Mouse (Mus musculus): ENCODE data around the gene Cdsn. TPM values are rescaled to one million over a fixed set of nuclear protein-coding genes. Genes with fewer than 3 reads are reported as not detected.

Gene Cdsn
- polyA plus RNA-seq, 1 experiment from 2014 or later = 0.17 TPM

DNA sequence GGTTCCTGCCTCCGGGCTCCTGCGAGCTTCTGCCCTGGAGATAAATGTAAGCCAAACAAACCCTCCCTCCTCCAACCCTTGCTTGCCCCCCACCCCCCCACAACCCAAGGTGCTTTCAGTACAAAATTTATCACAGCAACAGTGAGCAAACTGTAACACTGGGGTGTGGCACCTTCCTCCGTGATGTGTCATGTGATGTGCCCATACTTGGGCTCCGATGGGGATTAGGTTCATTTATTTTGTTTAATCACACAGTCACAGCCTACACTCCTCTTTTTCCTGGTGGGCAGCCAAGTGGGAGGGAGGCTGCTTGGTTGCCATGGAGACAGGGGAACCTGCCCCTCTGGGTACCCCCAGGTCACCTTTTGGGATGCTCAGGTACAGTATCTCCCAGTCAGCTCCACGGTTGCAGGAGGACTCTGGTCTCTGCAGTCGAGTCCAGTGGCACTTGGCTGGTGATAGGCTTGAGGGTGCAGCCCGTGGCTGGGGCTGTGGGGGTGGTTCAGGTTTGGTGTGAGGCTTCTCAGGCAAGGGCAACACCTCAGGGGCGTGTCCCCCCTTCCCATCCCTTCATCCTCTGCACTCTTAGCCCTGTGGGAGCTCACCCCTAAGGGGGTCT lies 49.9 kb downstream of the Cdsn start:
- Histone ChIP-seq H3K4me1 (ENCODE audit: control insufficient read depth, insufficient read depth, low read length) (no peaks in the 10 kb centered on the region), H3K4me2 (replicated peaks; ENCODE audit: low read depth, low read length) (no peak overlapping the region), H3K27me3 (ENCODE audit: control insufficient read depth, insufficient read depth, low read length) (no peaks in the 10 kb centered on the region), H3K9me3 (ENCODE audit: control insufficient read depth, low read depth, low read length) (no peaks in the 10 kb centered on the region), H3K27ac (ENCODE audit: low read length) (peak overlapping the region; percentile 62; the same call in 1 of the 2 replicates), H3K4me3 (ENCODE audit: low read depth, low read length) (no peak overlapping the region), H3K9ac (replicated peaks; ENCODE audit: low read depth, low read length) (no peak overlapping the region), H3K36me3 (ENCODE audit: control insufficient read depth, insufficient read depth, low read length) (no peaks in the 10 kb centered on the region)
- peak; percentile 91 for ATAC-seq (ENCODE audit: insufficient number of reproducible peaks, insufficient read depth, low FRiP score, low read depth)
- 26% methylated on average over 8 of the region's 8 CpGs for WGBS

Other genes starting within 250 kb of the Cdsn start
- 0.49 and 0.60 TPM in 2 replicates for gene H2-Q1, start 231.7 kb upstream of the Cdsn start, polyA plus RNA-seq (2014; fragmentation: Nextera tagmentation; extraction: Ambion mirVana)
- gene H2-Q2, start 209.9 kb upstream of the Cdsn start, polyA plus RNA-seq (2014; fragmentation: Nextera tagmentation; extraction: Ambion mirVana) = 2.3 and 3.1 TPM in 2 replicates
- gene H2-Q4, start 172.5 kb upstream of the Cdsn start, polyA plus RNA-seq (2014; fragmentation: Nextera tagmentation; extraction: Ambion mirVana) = 2.1 and 3.3 TPM in 2 replicates
- 0.30 and 0.76 TPM in 2 replicates for gene H2-Q6, start 127.3 kb upstream of the Cdsn start, polyA plus RNA-seq (2014; fragmentation: Nextera tagmentation; extraction: Ambion mirVana)
- 2.6 and 4.6 TPM in 2 replicates for gene H2-Q7, start 113.0 kb upstream of the Cdsn start, polyA plus RNA-seq (2014; fragmentation: Nextera tagmentation; extraction: Ambion mirVana)
- gene H2-Q10, start 82.0 kb upstream of the Cdsn start, polyA plus RNA-seq (2014; fragmentation: Nextera tagmentation; extraction: Ambion mirVana) = 0.71 and 1.1 TPM in 2 replicates
- 0.17 TPM in 1 of 2 replicates, not detected in the other for gene Pou5f1, start 46.1 kb upstream of the Cdsn start, polyA plus RNA-seq (2014; fragmentation: Nextera tagmentation; extraction: Ambion mirVana)
- 87.4 and 90.1 TPM in 2 replicates for gene Tcf19, start 35.3 kb upstream of the Cdsn start, polyA plus RNA-seq (2014; fragmentation: Nextera tagmentation; extraction: Ambion mirVana)
- gene Cchcr1, start 35.0 kb upstream of the Cdsn start, polyA plus RNA-seq (2014; fragmentation: Nextera tagmentation; extraction: Ambion mirVana) = 16.7 and 19.0 TPM in 2 replicates
- 0.81 and 1.1 TPM in 2 replicates for gene Psors1c2, start 18.9 kb upstream of the Cdsn start, polyA plus RNA-seq (2014; fragmentation: Nextera tagmentation; extraction: Ambion mirVana)
- 0.66 TPM in 1 of 2 replicates, not detected in the other for gene 2300002M23Rik, start 15.3 kb downstream of the Cdsn start, polyA plus RNA-seq (2014; fragmentation: Nextera tagmentation; extraction: Ambion mirVana)
- gene Sfta2, start 49.4 kb downstream of the Cdsn start, polyA plus RNA-seq (2014; fragmentation: Nextera tagmentation; extraction: Ambion mirVana) = 20.2 and 25.2 TPM in 2 replicates
- gene Gm9573, start 74.5 kb downstream of the Cdsn start, polyA plus RNA-seq (2014; fragmentation: Nextera tagmentation; extraction: Ambion mirVana) = not detected in 2 replicates
- gene Mucl3, start 91.6 kb downstream of the Cdsn start, polyA plus RNA-seq (2014; fragmentation: Nextera tagmentation; extraction: Ambion mirVana) = 13.2 and 13.4 TPM in 2 replicates
- 14.0 and 18.7 TPM in 2 replicates for gene Vars2, start 115.5 kb downstream of the Cdsn start, polyA plus RNA-seq (2014; fragmentation: Nextera tagmentation; extraction: Ambion mirVana)
- 40.1 and 42.7 TPM in 2 replicates for gene Gtf2h4, start 121.6 kb downstream of the Cdsn start, polyA plus RNA-seq (2014; fragmentation: Nextera tagmentation; extraction: Ambion mirVana)
- 50.4 and 50.6 TPM in 2 replicates for gene Ddr1, start 152.5 kb downstream of the Cdsn start, polyA plus RNA-seq (2014; fragmentation: Nextera tagmentation; extraction: Ambion mirVana)

Data from stomach, embryonic 14.5 days (tissue).